Mouse (Mus musculus) C2C12 (cell line): ENCODE results near the gene Ptprt.

Experiments
- CEBPB ChIP-seq: IDR thresholded peaks from one replicate; pipeline ENCODE4 v1.6.1; 2011; ENCODE audit warnings: low read depth, mild to moderate bottlenecking, control low read depth, moderate library complexity
- CTCF ChIP-seq: IDR thresholded peaks from one replicate; pipeline ENCODE4 v1.5.1; 2011; ENCODE audit not compliant: control insufficient read depth, insufficient read depth, insufficient read length
- FOSL1 ChIP-seq: IDR thresholded peaks from one replicate; pipeline ENCODE4 v1.8.0; 2011; ENCODE audit warnings: mild to moderate bottlenecking, low read length; ENCODE audit not compliant: poor library complexity, insufficient read depth, severe bottlenecking
- MYOD1 ChIP-seq: IDR thresholded peaks from one replicate; pipeline ENCODE4 v1.6.1; 2011; ENCODE audit warnings: low read depth; ENCODE audit not compliant: control insufficient read depth, insufficient read length
- MYOG ChIP-seq: IDR thresholded peaks from one replicate; pipeline ENCODE4 v1.6.1; 2011; ENCODE audit not compliant: control insufficient read depth, insufficient read length; ENCODE audit errors: extremely low read depth
- USF1 ChIP-seq: IDR thresholded peaks from one replicate; pipeline ENCODE4 v1.6.1; 2011; ENCODE audit warnings: low read depth, mild to moderate bottlenecking, control low read depth, moderate library complexity

- TF ChIP-seq USF1 = no peak
- TF ChIP-seq CTCF = no peak
- TF ChIP-seq FOSL1 = no peak
- TF ChIP-seq CEBPB = no peak
- TF ChIP-seq MYOD1 = no peak
- no peak for TF ChIP-seq MYOG
Observed at GRCm38 (mm10) chr2:162078571-162079280, 582.2 kb downstream of the Ptprt start.
